Mouse (Mus musculus): ENCODE results near the gene Zmpste24. TPM values are rescaled to one million over a fixed set of nuclear protein-coding genes. Genes with fewer than 3 reads are reported as not detected.

Zmpste24 gene
- 6.8 and 9.4 TPM in 2 replicates for polyA plus RNA-seq (2021; fragmentation: Nextera tagmentation)
- long read RNA-seq, experiment 1, transcript Zmpste24-201 (10 exons, 3,429 nt), result major isoform, 5 of 19 reads
- long read RNA-seq, experiment 1, partial matches to known transcripts, result 14 of 19 reads
- long read RNA-seq, experiment 1, other reads (novel, unspliced or antisense), result 0 of 19 reads
- long read RNA-seq, experiment 2, transcript Zmpste24-201 (10 exons, 3,429 nt), result major isoform, 125 of 137 reads
- long read RNA-seq, experiment 2, partial matches to known transcripts, result 1 of 137 reads
- long read RNA-seq, experiment 2, other reads (novel, unspliced or antisense), result 11 of 137 reads

GRCm38 (mm10) chr4:121097650-121098378, at the start of gene Zmpste24:
Gene Zmpste24 (minus strand): TSS chr4:121098241.

GRCm38 (mm10) chr4:121109126-121109525, 11.1 kb upstream of the Zmpste24 start, which contains the start of gene Tmco2:
Gene Tmco2 (minus strand): TSS chr4:121109226.

GRCm38 (mm10) chr4:121039331-121040115, 58.5 kb downstream of the Zmpste24 start, which contains the start of gene Col9a2:
Gene Col9a2 (plus strand): TSS chr4:121039385.

GRCm38 (mm10) chr4:121016928-121017657, 80.9 kb downstream of the Zmpste24 start, which contains the start of gene Smap2:
Gene Smap2 (minus strand): TSS chr4:121017247.

Other genes with a start within 250 kb of the Zmpste24 start
- gene Rims3, start 243.4 kb downstream of the Zmpste24 start, polyA plus RNA-seq (2021; fragmentation: Nextera tagmentation), result 3.6 and 5.8 TPM in 2 replicates
- 8.4 and 8.6 TPM in 2 replicates for gene Exo5, start 173.2 kb downstream of the Zmpste24 start, polyA plus RNA-seq (2021; fragmentation: Nextera tagmentation)
- gene Zfp69, start 146.5 kb downstream of the Zmpste24 start, polyA plus RNA-seq (2021; fragmentation: Nextera tagmentation), result 1.0 and 1.7 TPM in 2 replicates
- 19.2 and 20.1 TPM in 2 replicates for gene Smap2, start 81.0 kb downstream of the Zmpste24 start, polyA plus RNA-seq (2021; fragmentation: Nextera tagmentation)
- 2.1 and 2.3 TPM in 2 replicates for gene Col9a2, start 58.9 kb downstream of the Zmpste24 start, polyA plus RNA-seq (2021; fragmentation: Nextera tagmentation)
- gene Tmco2, start 11.0 kb upstream of the Zmpste24 start, polyA plus RNA-seq (2021; fragmentation: Nextera tagmentation), result not detected in 2 replicates
- gene Rlf, start 116.8 kb upstream of the Zmpste24 start, polyA plus RNA-seq (2021; fragmentation: Nextera tagmentation), result 6.3 and 8.2 TPM in 2 replicates
- not detected in 2 replicates for gene Gm12888, start 226.7 kb upstream of the Zmpste24 start, polyA plus RNA-seq (2021; fragmentation: Nextera tagmentation)

Data from layer of hippocampus, adult 6 months (tissue).